Mouse (Mus musculus) cerebellum, adult (tissue): ENCODE results near the gene Fmo5.

Experiments used
- ATAC-seq: cut with Nextera tagmentation; 2 replicates; pipeline ENCODE4 v1.9.2; 2017; ENCODE audit warnings: mild to moderate bottlenecking, moderate library complexity, mixed read lengths; ENCODE audit not compliant: insufficient number of reproducible peaks, low FRiP score, low TSS enrichment

Gene Fmo5

GRCm38 (mm10) chr3:97628391-97629001 is at the start of gene Fmo5:
TSS of gene Fmo5 (plus strand) at chr3:97628804.
- ATAC-seq = no peak

- ATAC-seq = peak; percentile 43
These were observed 43.0 kb upstream of the Fmo5 start for GRCm38 (mm10) chr3:97585383-97586160.

- ATAC-seq = no peak
These were observed 40.9 kb upstream of the Fmo5 start for GRCm38 (mm10) chr3:97587656-97588055.

- ATAC-seq = no peak
These were observed 37.9 kb upstream of the Fmo5 start for GRCm38 (mm10) chr3:97590699-97591098.

- ATAC-seq = no peak
These were observed 35.5 kb upstream of the Fmo5 start for GRCm38 (mm10) chr3:97593089-97593488.

GRCm38 (mm10) chr3:97594140-97594539 is 34.5 kb upstream of the Fmo5 start:
- ATAC-seq = no peak

- no peak for ATAC-seq
These were observed 33.5 kb upstream of the Fmo5 start for GRCm38 (mm10) chr3:97595066-97595465.

GRCm38 (mm10) chr3:97596796-97597195 is 31.8 kb upstream of the Fmo5 start:
- no peak for ATAC-seq

GRCm38 (mm10) chr3:97600050-97600832 is 28.4 kb upstream of the Fmo5 start:
- no peak for ATAC-seq

GRCm38 (mm10) chr3:97609201-97609844 is 19.3 kb upstream of the Fmo5 start:
- ATAC-seq = no peak

- peak; percentile 92 for ATAC-seq
These were observed 18.7 kb upstream of the Fmo5 start, which contains the start of gene Chd1l for GRCm38 (mm10) chr3:97609845-97610410. TSS of gene Chd1l (minus strand) at chr3:97610203.

GRCm38 (mm10) chr3:97611021-97611420 is 17.6 kb upstream of the Fmo5 start:
- no peak for ATAC-seq

GRCm38 (mm10) chr3:97615154-97615553 is 13.4 kb upstream of the Fmo5 start:
- no peak for ATAC-seq

- ATAC-seq = no peak
These were observed 12.7 kb upstream of the Fmo5 start for GRCm38 (mm10) chr3:97615933-97616332.

GRCm38 (mm10) chr3:97617091-97617825 is 11.3 kb upstream of the Fmo5 start:
- ATAC-seq = no peak

- no peak for ATAC-seq
These were observed 10.7 kb upstream of the Fmo5 start for GRCm38 (mm10) chr3:97617899-97618298.

- ATAC-seq = no peak
These were observed 7.9 kb upstream of the Fmo5 start for GRCm38 (mm10) chr3:97620657-97621056.

GRCm38 (mm10) chr3:97624611-97625010 is 4.0 kb upstream of the Fmo5 start:
- no peak for ATAC-seq

GRCm38 (mm10) chr3:97627893-97628292 is 711 bp upstream of the Fmo5 start:
- ATAC-seq = no peak

- ATAC-seq = no peak
These were observed 1.3 kb downstream of the Fmo5 start for GRCm38 (mm10) chr3:97629941-97630340.
